Mouse (Mus musculus) lung, postnatal 0 days (tissue): ENCODE measurements around the gene Cask. TPM values are rescaled to one million over a fixed set of nuclear protein-coding genes. Genes with fewer than 3 reads are reported as not detected.

ENCODE experiments used
- ATAC-seq: fragments of 200-750 bp; cut with Nextera tagmentation; 2 replicates; pipeline ENCODE4 v1.8.0; 2017; ENCODE audit warnings: moderate library complexity
- DNase-seq: peaks from one replicate; pipeline ENCODE4 v3.0.0-alpha.2; 2016; ENCODE audit warnings: low spot score
- H3K27ac ChIP-seq: fragments of 300-500 bp; sonication (generic); 2 replicates; pipeline ENCODE4 v1.5.1; 2014; ENCODE audit warnings: antibody characterized with exemption, mild to moderate bottlenecking, low read length, mixed read lengths
- H3K27me3 ChIP-seq: fragments of 300-500 bp; sonication (generic); replicated peaks from 2 replicates; pipeline ENCODE4 v1.6.1; 2014; ENCODE audit warnings: low read length, mixed read lengths; ENCODE audit not compliant: insufficient read depth
- H3K36me3 ChIP-seq: fragments of 300-500 bp; sonication (generic); 2 replicates; pipeline ENCODE4 v1.6.1; 2014; ENCODE audit warnings: low read length, mixed read lengths; ENCODE audit not compliant: insufficient read depth
- H3K4me1 ChIP-seq: fragments of 300-500 bp; sonication (generic); 2 replicates; pipeline ENCODE4 v1.6.1; 2014; ENCODE audit warnings: antibody characterized with exemption, low read depth, low read length, mixed read lengths; ENCODE audit not compliant: insufficient read depth
- H3K4me2 ChIP-seq: fragments of 300-500 bp; sonication (generic); replicated peaks from 2 replicates; pipeline ENCODE4 v1.6.1; 2014; ENCODE audit warnings: low read depth, mild to moderate bottlenecking, low read length, moderate library complexity, mixed read lengths
- H3K4me3 ChIP-seq: fragments of 300-500 bp; sonication (generic); 2 replicates; pipeline ENCODE4 v1.5.1; 2014; ENCODE audit warnings: low read depth, low read length
- H3K9ac ChIP-seq: fragments of 300-500 bp; sonication (generic); replicated peaks from 2 replicates; pipeline ENCODE4 v1.6.1; 2014; ENCODE audit warnings: low read depth, mild to moderate bottlenecking
- H3K9me3 ChIP-seq: fragments of 300-500 bp; sonication (generic); 2 replicates; pipeline ENCODE4 v1.6.1; 2016; ENCODE audit warnings: low read length, mixed read lengths
- CTCF ChIP-seq: IDR thresholded peaks from 2 replicates; pipeline ENCODE4 v1.5.1; 2016; ENCODE audit warnings: antibody characterized with exemption, mild to moderate bottlenecking
- EP300 ChIP-seq: IDR thresholded peaks from 2 replicates; pipeline ENCODE4 v1.6.1; 2016; ENCODE audit warnings: antibody characterized with exemption, mild to moderate bottlenecking, control low read depth
- WGBS: fragments of 180-500 bp; shearing (Covaris S2); extraction: QIAGEN DNeasy Blood & Tissue Kit; methylation state at CpG from one replicate; pipeline ENCODE4 v1.1.7; 2014; 5-methylcytosine and 5-hydroxymethylcytosine counted together
- polyA plus RNA-seq: library from polyadenylated mRNA; unstranded; fragments of >200 nt; fragmentation: Nextera tagmentation; extraction: Ambion mirVana; gene quantifications from 2 replicates; pipeline ENCODE4 v1.2.1, GENCODE M21; 2015

Gene Cask
- polyA plus RNA-seq, 1 experiment from 2014 or later = 10.3 TPM

DNA sequence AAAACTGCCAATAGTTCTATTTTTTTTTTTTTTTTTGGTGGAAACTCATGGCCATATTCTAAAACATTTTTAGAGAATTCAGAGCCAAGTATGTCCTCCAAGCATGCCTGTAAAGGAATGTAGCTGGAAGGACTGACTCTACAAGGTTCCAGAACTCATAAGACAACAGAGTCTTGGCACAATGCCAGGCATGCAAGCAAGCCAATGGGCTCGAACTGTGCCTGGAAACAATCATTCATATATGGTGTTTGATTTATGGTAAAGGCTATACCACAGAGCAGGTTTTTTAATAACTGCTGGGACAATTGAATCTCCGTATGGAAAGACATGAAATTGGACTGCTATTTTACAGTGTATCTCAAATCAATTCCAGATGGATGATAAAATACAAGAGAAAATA, 146.1 kb downstream of the Cask start:
- H3K4me3 ChIP-seq = no peak overlapping the region
- no peaks in the 10 kb centered on the region for H3K36me3 ChIP-seq
- no peak overlapping the region for H3K9ac ChIP-seq
- TF ChIP-seq EP300 (peak; percentile 17; the same call in 1 of the 2 replicates), CTCF (no peak)
- ATAC-seq = no peak
- peak; percentile 35 for DNase-seq
- no peaks in the 10 kb centered on the region for H3K27me3 ChIP-seq
- H3K27ac ChIP-seq = no peak overlapping the region
- no peak overlapping the region for H3K4me2 ChIP-seq
- WGBS = 27% methylated on average over 2 of the region's 2 CpGs
- no peaks in the 10 kb centered on the region for H3K9me3 ChIP-seq
- H3K4me1 ChIP-seq = no peaks in the 10 kb centered on the region

DNA sequence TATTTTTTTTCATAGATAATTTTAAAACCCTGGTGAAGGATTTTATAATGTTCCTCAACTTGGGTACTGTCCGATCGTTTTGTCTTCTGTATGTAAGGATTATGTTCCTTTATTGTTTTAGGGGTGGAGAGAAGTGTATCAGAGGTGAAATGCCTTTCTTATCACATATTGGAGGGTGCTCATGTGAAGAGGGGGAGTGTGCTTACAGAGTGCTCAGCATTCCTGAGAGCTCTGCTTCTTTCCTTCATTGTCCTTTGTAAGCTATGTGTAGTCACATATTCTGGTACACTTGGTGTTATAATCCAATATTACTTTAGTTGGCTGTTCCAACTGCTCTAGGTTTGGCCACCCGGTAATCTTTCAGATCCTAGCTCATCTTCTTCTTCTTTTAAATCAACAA, 150.5 kb downstream of the Cask start:
- H3K9ac ChIP-seq = no peak overlapping the region
- ATAC-seq (peak; percentile 79), DNase-seq (peak; percentile 54)
- no peaks in the 10 kb centered on the region for H3K36me3 ChIP-seq
- no peaks in the 10 kb centered on the region for H3K4me1 ChIP-seq
- no peak overlapping the region for H3K4me3 ChIP-seq
- H3K4me2 ChIP-seq = no peak overlapping the region
- TF ChIP-seq CTCF = no peak
- peak; percentile 85 for TF ChIP-seq EP300
- H3K27ac ChIP-seq = no peak overlapping the region
- WGBS = 57% methylated on average over 3 of the region's 3 CpGs
- no peaks in the 10 kb centered on the region for H3K27me3 ChIP-seq
- no peaks in the 10 kb centered on the region for H3K9me3 ChIP-seq

DNA sequence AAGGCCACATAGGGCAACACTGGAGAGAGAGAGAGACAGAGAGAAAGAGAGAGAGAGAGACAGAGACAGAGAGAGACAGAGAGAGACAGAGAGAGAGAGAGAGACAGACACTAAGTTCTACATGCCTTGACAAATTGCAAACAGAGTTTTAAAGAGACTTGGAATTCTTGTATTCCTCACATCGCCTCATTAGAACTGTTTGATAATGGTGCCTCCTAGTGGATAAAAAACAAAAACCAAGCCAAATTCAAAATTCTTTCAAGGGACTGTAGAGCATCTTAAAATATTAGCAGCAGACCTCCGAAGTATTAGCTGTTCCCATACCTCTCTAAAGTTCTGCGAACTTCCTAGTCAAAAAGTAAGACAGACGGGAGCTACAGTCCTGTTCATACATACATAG, 159.3 kb downstream of the Cask start:
- no peaks in the 10 kb centered on the region for H3K9me3 ChIP-seq
- no peaks in the 10 kb centered on the region for H3K27me3 ChIP-seq
- H3K4me3 ChIP-seq = no peak overlapping the region
- TF ChIP-seq EP300 = no peak
- TF ChIP-seq CTCF = peak; percentile 50
- ATAC-seq (no peak), DNase-seq (peak; percentile 8)
- H3K36me3 ChIP-seq = no peaks in the 10 kb centered on the region
- no peak overlapping the region for H3K9ac ChIP-seq
- no peak overlapping the region for H3K27ac ChIP-seq
- H3K4me1 ChIP-seq = no peaks in the 10 kb centered on the region
- H3K4me2 ChIP-seq = no peak overlapping the region
- WGBS = 72% methylated on average over 4 of the region's 4 CpGs

GRCm38 (mm10) chrX:13688356-13688755, 162.8 kb downstream of the Cask start:
- no peak overlapping the region for H3K4me2 ChIP-seq
- DNase-seq (no peak), ATAC-seq (no peak)
- 48% methylated on average over 2 of the region's 2 CpGs for WGBS
- no peaks in the 10 kb centered on the region for H3K36me3 ChIP-seq
- H3K9me3 ChIP-seq = no peaks in the 10 kb centered on the region
- H3K4me1 ChIP-seq = no peaks in the 10 kb centered on the region
- H3K4me3 ChIP-seq = no peak overlapping the region
- H3K27ac ChIP-seq = no peak overlapping the region
- H3K9ac ChIP-seq = no peak overlapping the region
- no peaks in the 10 kb centered on the region for H3K27me3 ChIP-seq
- TF ChIP-seq CTCF = no peak
- no peak for TF ChIP-seq EP300

DNA sequence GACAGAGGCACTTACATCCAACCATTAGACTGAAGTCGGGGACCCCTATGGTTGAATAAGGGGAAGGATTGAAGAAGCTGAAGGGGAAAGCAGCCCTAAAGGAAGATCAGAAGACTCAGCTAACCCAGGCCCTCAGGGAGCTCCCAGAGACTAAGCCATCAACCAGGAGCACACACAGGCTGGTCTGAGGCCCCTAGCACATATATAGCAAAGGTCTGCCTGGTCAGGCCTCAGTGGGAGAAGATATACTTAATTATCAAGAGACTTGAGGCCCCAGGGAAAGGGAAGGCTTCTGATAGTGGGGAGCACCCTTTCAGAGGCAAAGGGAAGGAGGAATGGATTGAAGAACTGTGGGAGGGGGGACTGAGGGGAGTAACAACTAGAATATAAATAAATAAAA, 164.6 kb downstream of the Cask start:
- H3K9ac ChIP-seq = no peak overlapping the region
- H3K27ac ChIP-seq = no peak overlapping the region
- no peak for TF ChIP-seq EP300
- no peak for TF ChIP-seq CTCF
- H3K36me3 ChIP-seq = no peaks in the 10 kb centered on the region
- H3K4me2 ChIP-seq = no peak overlapping the region
- no peaks in the 10 kb centered on the region for H3K27me3 ChIP-seq
- H3K9me3 ChIP-seq = no peaks in the 10 kb centered on the region
- H3K4me3 ChIP-seq = no peak overlapping the region
- DNase-seq (no peak), ATAC-seq (no peak)
- WGBS = 92% methylated on average over 1 of the region's 1 CpGs
- no peaks in the 10 kb centered on the region for H3K4me1 ChIP-seq

DNA sequence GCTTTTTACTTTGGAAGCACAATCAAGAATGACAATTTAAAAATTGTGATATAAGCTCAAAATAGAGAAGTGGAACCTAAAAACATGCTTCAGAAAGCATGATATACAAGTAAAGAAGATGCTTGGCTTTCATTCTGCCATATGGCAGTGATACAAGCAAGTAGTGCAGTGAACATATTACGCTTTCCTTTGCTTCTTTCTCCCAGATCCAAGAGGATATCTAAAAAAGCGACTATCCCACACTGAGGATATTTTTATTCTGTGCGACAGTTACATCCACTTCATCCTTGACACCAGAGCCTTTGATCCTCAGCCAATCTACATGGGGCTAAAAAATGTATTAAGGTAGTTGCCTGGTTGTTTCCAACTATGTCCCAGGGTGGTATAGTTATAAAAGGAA, 169.4 kb downstream of the Cask start:
- ATAC-seq (no peak), DNase-seq (no peak)
- Histone ChIP-seq H3K36me3 (no peaks in the 10 kb centered on the region), H3K27ac (no peak overlapping the region), H3K27me3 (no peaks in the 10 kb centered on the region), H3K4me1 (no peaks in the 10 kb centered on the region), H3K4me3 (no peak overlapping the region), H3K9ac (no peak overlapping the region), H3K4me2 (no peak overlapping the region), H3K9me3 (no peaks in the 10 kb centered on the region)
- 81% methylated on average over 3 of the region's 3 CpGs for whole genome bisulfite sequencing
- TF ChIP-seq CTCF (no peak), EP300 (no peak)

DNA sequence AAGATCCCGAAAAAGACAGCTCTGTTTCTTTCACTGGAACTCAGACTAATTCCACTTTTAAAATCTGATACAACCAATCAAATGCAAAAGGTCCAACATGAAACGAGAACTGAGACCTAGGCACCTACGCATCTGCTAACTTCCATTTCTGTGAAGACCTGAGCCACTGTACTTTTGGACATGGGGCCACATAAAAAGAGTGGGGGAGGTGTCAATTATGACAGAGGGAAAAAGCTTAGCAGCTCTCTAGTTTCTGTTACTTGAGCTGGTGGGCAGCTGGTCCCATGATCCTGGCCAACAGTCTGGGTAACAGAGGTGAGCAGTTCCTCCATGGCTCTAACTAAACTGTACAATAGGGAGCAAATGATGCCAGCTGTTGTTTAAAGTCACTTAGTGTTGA, 178.2 kb downstream of the Cask start:
- ATAC-seq (no peak), DNase-seq (no peak)
- H3K4me3 ChIP-seq = no peak overlapping the region
- no peaks in the 10 kb centered on the region for H3K36me3 ChIP-seq
- no peak overlapping the region for H3K4me2 ChIP-seq
- no peak overlapping the region for H3K27ac ChIP-seq
- no peak overlapping the region for H3K9ac ChIP-seq
- no peak for TF ChIP-seq EP300
- no peak for TF ChIP-seq CTCF
- 76% methylated on average over 3 of the region's 3 CpGs for WGBS
- no peaks in the 10 kb centered on the region for H3K4me1 ChIP-seq
- no peaks in the 10 kb centered on the region for H3K9me3 ChIP-seq
- no peaks in the 10 kb centered on the region for H3K27me3 ChIP-seq
